ENCODE assay signal across 8 mouse cellular contexts in the genomic region with DNA sequence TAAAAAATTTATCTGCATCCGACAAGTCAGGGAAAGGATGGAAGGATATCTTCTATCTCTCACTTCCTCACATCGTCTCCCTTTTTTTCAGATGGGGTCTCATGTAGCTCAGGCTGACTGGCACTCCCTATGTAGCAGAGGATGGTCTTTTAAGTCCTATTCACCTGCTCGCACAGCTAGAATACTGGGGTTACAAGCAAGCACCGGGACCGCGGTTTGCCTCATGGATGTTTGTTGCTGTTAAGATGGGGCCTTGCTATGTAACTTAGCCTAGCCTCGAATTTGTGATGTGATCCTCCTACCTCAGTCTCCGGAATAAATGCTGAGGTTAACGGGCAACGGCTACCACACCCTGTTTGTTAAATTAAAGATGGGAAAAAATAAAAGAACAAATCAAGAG. TPM values are rescaled to one million over a fixed set of nuclear protein-coding genes. Genes with fewer than 3 reads are reported as not detected.
DNase-seq lines count a peak whose midpoint lies in the region; ATAC-seq and TF ChIP-seq lines count a peak whose summit lies in the region.

No protein-coding gene starts in this region.

- peak overlapping the region; percentile 89 for H3K4me3 ChIP-seq in kidney, embryonic 14.5 days (ENCODE audit: low read length)
- H3K4me3 ChIP-seq in bone marrow, adult 2 months (replicated peaks; ENCODE audit: control insufficient read depth, low read depth, low read length) = peak overlapping the region; percentile 21
- peak overlapping the region; percentile 92 for H3K4me3 ChIP-seq in forebrain, embryonic 16.5 days (replicated peaks; ENCODE audit: low read length)
- H3K4me3 ChIP-seq in liver, embryonic 11.5 days (ENCODE audit: low read depth, low read length) = peak overlapping the region; percentile 97
- peak overlapping the region; percentile 95 for H3K4me3 ChIP-seq in stomach, embryonic 15.5 days (replicated peaks)

- peak overlapping the region; percentile 48 for H3K4me2 ChIP-seq in kidney, embryonic 14.5 days (replicated peaks; ENCODE audit: low read depth, low read length)
- H3K4me2 ChIP-seq in forebrain, embryonic 16.5 days (ENCODE audit: low read length) = peak overlapping the region; percentile 79
- peak overlapping the region; percentile 70 for H3K4me2 ChIP-seq in liver, embryonic 11.5 days
- peak overlapping the region; percentile 58 for H3K4me2 ChIP-seq in stomach, embryonic 15.5 days

- peak overlapping the region; percentile 91; the same call in 1 of the 2 replicates for H3K9ac ChIP-seq in kidney, embryonic 14.5 days (ENCODE audit: low read depth, low read length)
- peak overlapping the region; percentile 38; the same call in 1 of the 2 replicates for H3K9ac ChIP-seq in forebrain, embryonic 16.5 days (replicated peaks; ENCODE audit: low read depth, low read length)
- H3K9ac ChIP-seq in liver, embryonic 11.5 days (ENCODE audit: low read depth, low read length) = peak overlapping the region; percentile 99
- no peak overlapping the region for H3K9ac ChIP-seq in stomach, embryonic 15.5 days

- H3K36me3 ChIP-seq in kidney, embryonic 14.5 days (ENCODE audit: control insufficient read depth, insufficient read depth, low read length) = peaks cover 29% of the 10 kb centered on the region
- H3K36me3 ChIP-seq in forebrain, embryonic 16.5 days (ENCODE audit: control insufficient read depth, insufficient read depth) = peaks cover 23% of the 10 kb centered on the region
- peaks cover 21% of the 10 kb centered on the region for H3K36me3 ChIP-seq in liver, embryonic 11.5 days (ENCODE audit: control insufficient read depth, insufficient read depth, low read length)
- peaks cover 18% of the 10 kb centered on the region for H3K36me3 ChIP-seq in stomach, embryonic 15.5 days

- no peaks in the 10 kb centered on the region for H3K27me3 ChIP-seq in kidney, embryonic 14.5 days (ENCODE audit: control insufficient read depth, insufficient read depth, low read length)
- H3K27me3 ChIP-seq in forebrain, embryonic 16.5 days (replicated peaks; ENCODE audit: control insufficient read depth, insufficient read depth, low read length) = no peaks in the 10 kb centered on the region
- no peaks in the 10 kb centered on the region for H3K27me3 ChIP-seq in liver, embryonic 11.5 days (replicated peaks; ENCODE audit: control insufficient read depth, insufficient read depth, low read length)
- H3K27me3 ChIP-seq in stomach, embryonic 15.5 days (replicated peaks) = no peaks in the 10 kb centered on the region

- no peak for DNase-seq in kidney, adult 9 months
- no peak for DNase-seq in liver, embryonic 11.5 days (ENCODE audit: low spot score)
- no peak for DNase-seq in urinary bladder, adult 2 months (ENCODE audit: low spot score)
- no peak for DNase-seq in gastrocnemius, postnatal 14 days

- TF ChIP-seq CTCF in bone marrow, adult 2 months (IDR thresholded peaks at IDR 0.05; ENCODE audit: control insufficient read depth, insufficient read depth, low read length) = no peak

- peak; percentile 51 for ATAC-seq in kidney, embryonic 14.5 days (ENCODE audit: low FRiP score, low TSS enrichment)
- peak; percentile 41 for ATAC-seq in forebrain, embryonic 16.5 days
- ATAC-seq in liver, embryonic 11.5 days (replicated peaks; ENCODE audit: low FRiP score) = 0 out of 2 replicates have a peak, but pooled peaks have one; percentile 12
- ATAC-seq in stomach, embryonic 15.5 days (ENCODE audit: insufficient read depth, low FRiP score, low read depth) = 0 out of 2 replicates have a peak, but pooled peaks have one; percentile 12

- H3K27ac ChIP-seq in kidney, embryonic 14.5 days (ENCODE audit: low read depth, low read length) = no peak overlapping the region
- H3K27ac ChIP-seq in bone marrow, adult 2 months (ENCODE audit: control insufficient read depth, insufficient read depth, low read depth, low read length, poor library complexity) = no peak overlapping the region
- H3K27ac ChIP-seq in forebrain, embryonic 16.5 days (ENCODE audit: low read length) = no peak overlapping the region
- H3K27ac ChIP-seq in liver, embryonic 11.5 days (ENCODE audit: low read depth, low read length) = no peak overlapping the region; the same call in 1 of the 2 replicates
- H3K27ac ChIP-seq in stomach, embryonic 15.5 days = no peak overlapping the region

- no peaks in the 10 kb centered on the region for H3K9me3 ChIP-seq in kidney, embryonic 14.5 days (ENCODE audit: control insufficient read depth, low read length)
- H3K9me3 ChIP-seq in forebrain, embryonic 16.5 days (ENCODE audit: control insufficient read depth, low read length) = no peaks in the 10 kb centered on the region
- no peaks in the 10 kb centered on the region for H3K9me3 ChIP-seq in liver, embryonic 11.5 days (ENCODE audit: control insufficient read depth, low read length)
- H3K9me3 ChIP-seq in stomach, embryonic 15.5 days = no peaks in the 10 kb centered on the region

- peaks cover 14% of the 10 kb centered on the region for H3K4me1 ChIP-seq in kidney, embryonic 14.5 days (ENCODE audit: control insufficient read depth, insufficient read depth, low read length)
- H3K4me1 ChIP-seq in bone marrow, adult 2 months (ENCODE audit: control insufficient read depth, insufficient read depth, low read length) = peaks cover 2% of the 10 kb centered on the region; the same call in 1 of the 2 replicates
- peaks cover 19% of the 10 kb centered on the region for H3K4me1 ChIP-seq in forebrain, embryonic 16.5 days (replicated peaks; ENCODE audit: control insufficient read depth, insufficient read depth, low read length)
- peaks cover 16% of the 10 kb centered on the region for H3K4me1 ChIP-seq in liver, embryonic 11.5 days (replicated peaks; ENCODE audit: control insufficient read depth, insufficient read depth, low read length)
- peaks cover 17% of the 10 kb centered on the region for H3K4me1 ChIP-seq in stomach, embryonic 15.5 days

- intact Hi-C loops in gastrocnemius, postnatal 14 days (cut with DNase I; ENCODE audit: low total_unique reads) = no loop called here

- 26% methylated on average over 10 of the region's 10 CpGs for WGBS in kidney, embryonic 14.5 days
- 17% methylated on average over 10 of the region's 10 CpGs for WGBS in bone marrow, adult 2 months
- WGBS in forebrain, embryonic 16.5 days = 19% methylated on average over 10 of the region's 10 CpGs
- WGBS in liver, embryonic 11.5 days = 20% methylated on average over 10 of the region's 10 CpGs
- 20% methylated on average over 10 of the region's 10 CpGs for WGBS in stomach, embryonic 15.5 days

- TF ChIP-seq POLR2A in bone marrow, adult 2 months (IDR thresholded peaks at IDR 0.05; ENCODE audit: borderline replicate concordance, control insufficient read depth, low read depth, low read length) = no peak

RNA-seq across cellular contexts. Expression of gene Iqcg, which starts 0.4 kb away (rescaled TPM):
- polyA plus RNA-seq in kidney, embryonic 14.5 days (2014; fragmentation: Nextera tagmentation; extraction: Ambion mirVana) = 5.1 and 5.6 TPM in 2 replicates
- 1.8 TPM in 1 of 2 replicates, not detected in the other for polyA plus RNA-seq in bone marrow, adult 2 months (2011; ENCODE audit: insufficient read depth, insufficient read length, low replicate concordance, missing spikeins)
- polyA plus RNA-seq in forebrain, embryonic 16.5 days (2015; fragmentation: Nextera tagmentation; extraction: Ambion mirVana) = 3.9 and 4.7 TPM in 2 replicates
- polyA plus RNA-seq in liver, embryonic 11.5 days (2014; fragmentation: Nextera tagmentation; extraction: Ambion mirVana) = 4.1 and 4.2 TPM in 2 replicates
- polyA plus RNA-seq in stomach, embryonic 15.5 days (2015; fragmentation: Nextera tagmentation; extraction: Ambion mirVana) = 2.2 TPM in 2 replicates
- polyA plus RNA-seq in urinary bladder, adult 2 months (2012; rRNA removed) = 0.29 and 0.69 TPM in 2 replicates
- 1 to 10 TPM; 1.9 to 2.2 TPM for total RNA-seq in gastrocnemius, postnatal 14 days (2021)

RNA-seq across cellular contexts. Expression of gene Rpl35a, which starts 0.6 kb away (rescaled TPM):
- 1,051 and 1,546 TPM in 2 replicates for polyA plus RNA-seq in kidney, embryonic 14.5 days (2014; fragmentation: Nextera tagmentation; extraction: Ambion mirVana)
- polyA plus RNA-seq in bone marrow, adult 2 months (2011; ENCODE audit: insufficient read depth, insufficient read length, low replicate concordance, missing spikeins) = 942 and 1,406 TPM in 2 replicates
- polyA plus RNA-seq in forebrain, embryonic 16.5 days (2015; fragmentation: Nextera tagmentation; extraction: Ambion mirVana) = 455 and 506 TPM in 2 replicates
- 1,254 and 1,406 TPM in 2 replicates for polyA plus RNA-seq in liver, embryonic 11.5 days (2014; fragmentation: Nextera tagmentation; extraction: Ambion mirVana)
- polyA plus RNA-seq in stomach, embryonic 15.5 days (2015; fragmentation: Nextera tagmentation; extraction: Ambion mirVana) = 983 and 1,042 TPM in 2 replicates
- polyA plus RNA-seq in urinary bladder, adult 2 months (2012; rRNA removed) = 1,609 and 1,643 TPM in 2 replicates
- total RNA-seq in gastrocnemius, postnatal 14 days (2021) = 100 to 1,000 TPM; 304 to 324 TPM

RNA-seq across cellular contexts. Expression of gene Lmln, which starts 6.7 kb away (rescaled TPM):
- polyA plus RNA-seq in kidney, embryonic 14.5 days (2014; fragmentation: Nextera tagmentation; extraction: Ambion mirVana) = 1.5 and 5.0 TPM in 2 replicates
- 2.4 and 3.3 TPM in 2 replicates for polyA plus RNA-seq in bone marrow, adult 2 months (2011; ENCODE audit: insufficient read depth, insufficient read length, low replicate concordance, missing spikeins)
- 3.4 and 4.5 TPM in 2 replicates for polyA plus RNA-seq in forebrain, embryonic 16.5 days (2015; fragmentation: Nextera tagmentation; extraction: Ambion mirVana)
- polyA plus RNA-seq in liver, embryonic 11.5 days (2014; fragmentation: Nextera tagmentation; extraction: Ambion mirVana) = 1.5 and 2.8 TPM in 2 replicates
- 1.6 and 2.8 TPM in 2 replicates for polyA plus RNA-seq in stomach, embryonic 15.5 days (2015; fragmentation: Nextera tagmentation; extraction: Ambion mirVana)
- polyA plus RNA-seq in urinary bladder, adult 2 months (2012; rRNA removed) = 1.8 and 1.9 TPM in 2 replicates
- total RNA-seq in gastrocnemius, postnatal 14 days (2021) = 1 to 10 TPM; 1.4 to 2.3 TPM

Comparison
In these comparisons a context has a peak if more than half of its experiments do, and no peak if none do; other contexts are left out.
1. H3K4me3 ChIP-seq: peak in every context shown above with its lines; median percentile 97 in liver, embryonic 11.5 days; 95 in stomach, embryonic 15.5 days; 92 in forebrain, embryonic 16.5 days; 89 in kidney, embryonic 14.5 days; 21 in bone marrow, adult 2 months.